Comparison of ENCODE assay signal across 8 mouse cellular contexts in genomic region chr1:185364183-185364540, GRCm38 (mm10). TPM values are rescaled to one million over a fixed set of nuclear protein-coding genes. Genes with fewer than 3 reads are reported as not detected.
DNase-seq lines count a peak whose midpoint lies in the region; ATAC-seq and TF ChIP-seq lines count a peak whose summit lies in the region.

No protein-coding gene starts in this region.

- intact Hi-C loops in heart, postnatal 14 days (cut with DNase I) = no loop called here

- no peak for ATAC-seq in heart, postnatal 0 days (ENCODE audit: insufficient read depth, low read depth)
- no peak for ATAC-seq in megakaryocyte-erythroid progenitor cell, adult 5-6 weeks (replicated peaks; ENCODE audit: low FRiP score, low TSS enrichment, poor library complexity, severe bottlenecking)

- no peaks in the 10 kb centered on the region for H3K9me3 ChIP-seq in ES-E14 (ENCODE audit: control insufficient read depth, insufficient read depth, low read depth, low read length)
- H3K9me3 ChIP-seq in heart, postnatal 0 days (replicated peaks; ENCODE audit: control insufficient read depth, low read length) = no peaks in the 10 kb centered on the region

- peak; percentile 58 for DNase-seq in heart, adult 11 months
- DNase-seq in heart, postnatal 14 days = no peak
- no peak for DNase-seq in ES-E14 (ENCODE audit: low read depth, low spot score)
- no peak for DNase-seq in heart, postnatal 0 days (ENCODE audit: low spot score)
- no peak for DNase-seq in testis, postnatal 10 days (ENCODE audit: low spot score)
- no peak for DNase-seq in adrenal gland, adult (ENCODE audit: inconsistent age in 2 of 2, low spot score in 1 of 2)

- no peak for TF ChIP-seq CTCF in heart, postnatal 0 days (IDR thresholded peaks at IDR 0.05; ENCODE audit: low read depth)

- peak overlapping the region; percentile 91 for H3K4me2 ChIP-seq in heart, postnatal 0 days (ENCODE audit: low read depth, low read length)

- peak overlapping the region; percentile 93; the same call in 1 of the 2 replicates for H3K9ac ChIP-seq in ES-E14 (ENCODE audit: insufficient read depth, low read depth, low read length, poor library complexity, severe bottlenecking)
- peak overlapping the region; percentile 97 for H3K9ac ChIP-seq in heart, postnatal 0 days (replicated peaks; ENCODE audit: low read depth, low read length)

- H3K36me3 ChIP-seq in ES-E14 (ENCODE audit: control insufficient read depth, insufficient read depth, low read length, poor library complexity, severe bottlenecking) = no peaks in the 10 kb centered on the region
- peaks cover 15% of the 10 kb centered on the region for H3K36me3 ChIP-seq in heart, postnatal 0 days (replicated peaks; ENCODE audit: control insufficient read depth, insufficient read depth, low read length)
- no peaks in the 10 kb centered on the region for H3K36me3 ChIP-seq in macrophage (ENCODE audit: inconsistent target)

- peaks cover 57% of the 10 kb centered on the region for H3K79me2 ChIP-seq in macrophage (ENCODE audit: inconsistent target)

- H3K4me1 ChIP-seq in ES-E14 (ENCODE audit: control insufficient read depth in 2 of 2, insufficient read depth in 2 of 2, low read length in 2 of 2, poor library complexity in 1 of 2) = peaks cover 0 to 5% of the 10 kb centered on the region in 2 experiments; a peak in 1 of 4 replicates
- H3K4me1 ChIP-seq in heart, postnatal 0 days (ENCODE audit: control insufficient read depth, insufficient read depth) = peaks cover 19% of the 10 kb centered on the region; the same call in 1 of the 2 replicates

- H3K27me3 ChIP-seq in heart, postnatal 0 days (ENCODE audit: control insufficient read depth, insufficient read depth, low read length) = no peaks in the 10 kb centered on the region

- H3K27ac ChIP-seq in ES-E14 (ENCODE audit: insufficient read depth, low read depth, low read length, poor library complexity, severe bottlenecking) = no peak overlapping the region
- peak overlapping the region; percentile 98 for H3K27ac ChIP-seq in heart, postnatal 0 days (ENCODE audit: low read depth)
- H3K27ac ChIP-seq in macrophage = peak overlapping the region; percentile 69

- in situ Hi-C loops in ES-E14 (cut with MboI; ENCODE audit: low sequenced_read_pairs in 2 of 2, unreplicated experiment in 2 of 2) = no loop called here

- H3K4me3 ChIP-seq in ES-E14 (ENCODE audit: insufficient read depth in 1 of 2, low read depth in 1 of 2, low read length in 2 of 2, poor library complexity in 1 of 2, severe bottlenecking in 1 of 2) (peak overlapping the region; percentile 89 to 92), macrophage (ENCODE audit: inconsistent target) (peak overlapping the region; percentile 83)
- peak overlapping the region; percentile 99 for H3K4me3 ChIP-seq in heart, postnatal 0 days (ENCODE audit: low read depth, low read length)

- WGBS in heart, postnatal 0 days = 13% methylated on average over 6 of the region's 6 CpGs
- 63% methylated on average over 6 of the region's 6 CpGs for WGBS in macrophage (ENCODE audit: missing documents)

- TF ChIP-seq EP300 in heart, postnatal 0 days (IDR thresholded peaks at IDR 0.05; ENCODE audit: low read depth) = no peak

TF ChIP-seq in ES-E14, 5 proteins besides CTCF, POLR2A, EP300 and RAD21:
- TF ChIP-seq ZC3H11A (IDR thresholded peaks at IDR 0.05; ENCODE audit: borderline replicate concordance, low read depth, low read length) = no peak
- TF ChIP-seq ZNF384 (IDR thresholded peaks at IDR 0.05; ENCODE audit: low read depth, low read length) = no peak
- TF ChIP-seq MAFK (IDR thresholded peaks at IDR 0.05; ENCODE audit: insufficient read depth, low read depth, low read length) = no peak
- no peak for TF ChIP-seq CHD2 (IDR thresholded peaks at IDR 0.05; ENCODE audit: low read depth, low read length)
- TF ChIP-seq HCFC1 (IDR thresholded peaks at IDR 0.05; ENCODE audit: borderline replicate concordance, insufficient read depth, low read length) = no peak

RNA-seq across cellular contexts. Expression of gene Eprs, which starts 1.3 kb away (rescaled TPM):
- total RNA-seq in heart, postnatal 14 days (2021) = 10 to 100 TPM; 67.6 to 69.2 TPM
- total RNA-seq in ES-E14 (2012; rRNA removed) = 173 and 201 TPM in 2 replicates
- total RNA-seq in heart, postnatal 0 days (2014; rRNA removed; ENCODE audit: low replicate concordance) = 39.8 and 45.6 TPM in 2 replicates
- polyA plus RNA-seq in heart, postnatal 0 days (2015; fragmentation: Nextera tagmentation; extraction: Ambion mirVana) = 73.0 and 75.8 TPM in 2 replicates
- total RNA-seq in macrophage (2018; cell fraction: chromatin; rRNA removed) = 100 to 1,000 TPM in 22 of 26 experiments, 10 to 100 TPM in 4; 34.7 to 257 (median 158) TPM
- 10 to 100 TPM; 41.3 to 82.1 (median 54.8) TPM for total RNA-seq in macrophage (2018; cell fraction: cytosol; rRNA removed)
- total RNA-seq in macrophage (2018; cell fraction: nucleus; rRNA removed) = 100 to 1,000 TPM in 12 of 26 experiments, 10 to 100 TPM in 14; 38.9 to 171 (median 97.6) TPM
- 29.3 to 59.6 TPM (median 55.0 TPM) in 3 replicates for polyA plus RNA-seq in macrophage (2018)
- 120 and 136 TPM in 2 replicates for total RNA-seq in megakaryocyte-erythroid progenitor cell, adult 5-6 weeks (2014; fragmentation: Nextera tagmentation)
- total RNA-seq in megakaryocyte-erythroid progenitor cell, adult 5-6 weeks (2017) = 318 and 319 TPM in 2 replicates

RNA-seq across cellular contexts. Expression of gene Bpnt1, which starts 32.2 kb away (rescaled TPM):
- 10 to 100 TPM; 25.4 to 28.9 TPM for total RNA-seq in heart, postnatal 14 days (2021)
- 45.1 and 50.6 TPM in 2 replicates for total RNA-seq in ES-E14 (2012; rRNA removed)
- total RNA-seq in heart, postnatal 0 days (2014; rRNA removed; ENCODE audit: low replicate concordance) = 24.6 and 59.1 TPM in 2 replicates
- polyA plus RNA-seq in heart, postnatal 0 days (2015; fragmentation: Nextera tagmentation; extraction: Ambion mirVana) = 33.7 and 34.3 TPM in 2 replicates
- total RNA-seq in macrophage (2018; cell fraction: chromatin; rRNA removed) = 10 to 100 TPM in 1 of 26 experiments, 1 to 10 TPM in 23, under 1 TPM in 2; 0.65 to 13.1 (median 3.7) TPM
- 10 to 100 TPM; 15.9 to 22.4 (median 20.8) TPM for total RNA-seq in macrophage (2018; cell fraction: cytosol; rRNA removed)
- total RNA-seq in macrophage (2018; cell fraction: nucleus; rRNA removed) = 10 to 100 TPM in 3 of 26 experiments, 1 to 10 TPM in 23; 2.8 to 12.9 (median 6.3) TPM
- 16.3 to 36.1 TPM (median 25.1 TPM) in 3 replicates for polyA plus RNA-seq in macrophage (2018)
- total RNA-seq in megakaryocyte-erythroid progenitor cell, adult 5-6 weeks (2014; fragmentation: Nextera tagmentation) = 8.0 and 10.5 TPM in 2 replicates
- total RNA-seq in megakaryocyte-erythroid progenitor cell, adult 5-6 weeks (2017) = 14.2 and 21.4 TPM in 2 replicates

RNA-seq across cellular contexts. Expression of gene Iars2, which starts 35.0 kb away (rescaled TPM):
- total RNA-seq in heart, postnatal 14 days (2021) = 10 to 100 TPM; 68.3 to 69.7 TPM
- 47.9 and 73.9 TPM in 2 replicates for total RNA-seq in ES-E14 (2012; rRNA removed)
- 93.3 and 102 TPM in 2 replicates for total RNA-seq in heart, postnatal 0 days (2014; rRNA removed; ENCODE audit: low replicate concordance)
- polyA plus RNA-seq in heart, postnatal 0 days (2015; fragmentation: Nextera tagmentation; extraction: Ambion mirVana) = 36.2 and 38.9 TPM in 2 replicates
- 10 to 100 TPM; 15.7 to 76.8 (median 44.4) TPM for total RNA-seq in macrophage (2018; cell fraction: chromatin; rRNA removed)
- 10 to 100 TPM; 13.6 to 27.3 (median 19.7) TPM for total RNA-seq in macrophage (2018; cell fraction: cytosol; rRNA removed)
- total RNA-seq in macrophage (2018; cell fraction: nucleus; rRNA removed) = 10 to 100 TPM; 16.8 to 61.1 (median 26.1) TPM
- 19.2 to 23.9 TPM (median 22.4 TPM) in 3 replicates for polyA plus RNA-seq in macrophage (2018)
- 46.5 and 56.5 TPM in 2 replicates for total RNA-seq in megakaryocyte-erythroid progenitor cell, adult 5-6 weeks (2014; fragmentation: Nextera tagmentation)
- 81.0 and 95.6 TPM in 2 replicates for total RNA-seq in megakaryocyte-erythroid progenitor cell, adult 5-6 weeks (2017)
